Mouse (Mus musculus) erythroid progenitor cell, adult 5-6 weeks (primary cell): ENCODE results near the gene Mki67. TPM values are rescaled to one million over a fixed set of nuclear protein-coding genes. Genes with fewer than 3 reads are reported as not detected.
A peak's percentile ranks its signal among the peaks of the same experiment; 100 is the strongest.
"Not testable (repeated sequence)": the region's sequence is repeated elsewhere in the genome, so short reads cannot be mapped to it uniquely, and the experiment has no call there.

ENCODE experiments used
- ATAC-seq: replicated peaks from 2 replicates; pipeline ENCODE4 v1.8.0; 2016; ENCODE audit warnings: moderate number of reproducible peaks, mild to moderate bottlenecking, moderate TSS enrichment, inconsistent platforms; ENCODE audit not compliant: poor library complexity, low FRiP score, severe bottlenecking
- total RNA-seq, 2 experiments: library from RNA; stranded (forward) in 1 of 2; stranded (reverse) in 1 of 2; fragments of 150-400 nt in 1 of 2; fragments of 186-747, 209-891 nt in 1 of 2; gene quantifications; 2 replicates each; pipeline versions ENCODE4 v1.2.3 to v1.2.4; 2015 to 2017; ENCODE audit warnings: low replicate concordance in 2 of 2

Mki67 gene
- total RNA-seq, 2 experiments from 2014 or later, result 3,888 to 5,347 TPM

DNA sequence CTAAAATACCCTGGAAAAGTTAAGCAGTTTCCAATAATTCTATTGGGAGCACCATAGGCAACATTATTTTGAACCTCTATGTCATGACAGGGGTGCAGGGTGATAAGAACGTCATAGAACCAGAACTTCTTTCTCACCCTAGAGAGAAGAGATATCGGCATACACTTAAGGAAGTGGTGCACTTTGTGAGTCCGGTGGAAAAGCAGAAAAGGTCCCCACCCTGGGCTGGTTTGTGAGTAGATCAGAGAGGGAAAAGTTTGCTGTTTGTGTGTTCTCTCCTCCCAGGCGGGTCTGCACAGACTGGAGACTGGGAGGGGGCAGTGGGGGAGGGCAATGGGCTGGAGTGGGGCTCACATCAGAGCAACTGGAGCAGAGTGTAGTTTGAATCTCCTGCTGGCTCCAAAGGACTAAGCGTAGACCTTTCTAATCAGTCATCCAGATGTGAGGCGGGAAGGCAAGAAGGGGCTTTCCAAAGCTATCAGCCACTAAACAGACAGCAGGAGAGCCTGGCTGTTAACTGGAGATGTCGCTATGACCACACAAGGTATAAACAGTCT is 5.4 kb upstream of the Mki67 start:
- peak; percentile 87 for ATAC-seq

DNA sequence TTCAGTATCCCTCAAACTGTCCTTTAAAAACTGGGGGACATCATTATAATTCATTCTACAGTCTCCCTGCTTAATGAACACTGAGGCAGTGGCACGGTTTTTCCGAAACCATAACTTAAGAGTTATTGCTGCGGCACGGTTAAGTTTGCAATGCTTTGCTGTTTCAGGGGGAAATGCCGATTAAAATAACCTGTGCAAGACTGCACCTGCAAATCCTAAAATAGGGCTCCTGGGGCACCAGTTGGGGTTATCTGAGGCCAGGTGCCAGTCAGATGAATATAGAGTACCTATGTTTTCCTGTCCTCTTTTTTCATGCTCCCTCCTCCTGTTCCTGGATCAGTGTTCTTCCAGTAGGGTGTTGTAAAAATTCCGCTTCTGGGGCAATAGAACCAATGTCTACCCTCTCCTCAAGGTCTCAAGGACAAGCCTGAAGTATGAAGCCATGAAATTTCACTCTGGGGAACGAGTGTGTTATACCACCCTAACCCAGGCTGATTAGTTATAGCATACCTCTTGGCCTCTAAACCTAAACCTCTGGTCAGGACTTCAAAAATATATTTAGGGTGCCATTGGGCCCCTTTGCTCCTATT is 902 bp upstream of the Mki67 start:
- no peak for ATAC-seq

DNA sequence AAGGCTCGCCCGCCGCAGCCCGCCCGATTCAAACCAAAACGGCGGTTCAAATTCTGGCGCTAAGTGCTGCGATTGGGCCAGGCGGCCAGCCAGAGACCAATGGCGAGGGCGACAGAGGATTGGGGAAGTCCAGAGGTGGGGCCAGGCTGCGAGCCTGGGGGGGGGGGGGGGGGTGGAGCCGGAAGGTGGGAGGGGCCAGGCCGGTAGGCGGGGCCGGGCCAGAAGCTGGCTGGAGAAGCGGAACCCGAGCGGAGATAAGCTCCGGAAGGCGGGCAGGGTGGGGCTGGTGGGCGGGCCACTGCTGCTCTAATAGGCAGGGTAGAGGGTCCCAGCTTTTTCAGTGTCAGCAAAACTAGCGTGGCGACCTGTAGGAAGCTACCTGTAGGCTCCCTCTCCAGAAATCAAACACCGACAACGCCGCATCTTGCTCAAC is 300 bp upstream of the Mki67 start:
- ATAC-seq, result peak; percentile 86

DNA sequence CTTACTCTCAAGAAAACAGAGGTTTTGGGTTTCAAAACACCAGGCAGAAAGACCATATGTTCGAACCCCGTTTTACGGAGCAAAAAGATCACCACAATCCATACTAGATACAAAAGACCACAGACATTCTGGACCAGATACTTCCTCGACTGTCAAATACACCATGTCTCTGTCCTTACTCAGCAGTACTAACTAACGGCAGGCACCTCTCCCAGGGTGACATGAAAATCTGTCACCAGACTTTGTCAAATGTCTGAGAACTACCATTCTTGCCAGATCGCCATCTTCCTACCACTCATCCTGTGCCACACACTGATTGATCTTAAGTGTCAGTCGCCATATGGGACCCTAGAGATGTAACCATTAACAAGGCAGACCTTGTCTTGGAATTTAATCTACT is 995 bp downstream of the Mki67 start:
- ATAC-seq, result no peak

DNA sequence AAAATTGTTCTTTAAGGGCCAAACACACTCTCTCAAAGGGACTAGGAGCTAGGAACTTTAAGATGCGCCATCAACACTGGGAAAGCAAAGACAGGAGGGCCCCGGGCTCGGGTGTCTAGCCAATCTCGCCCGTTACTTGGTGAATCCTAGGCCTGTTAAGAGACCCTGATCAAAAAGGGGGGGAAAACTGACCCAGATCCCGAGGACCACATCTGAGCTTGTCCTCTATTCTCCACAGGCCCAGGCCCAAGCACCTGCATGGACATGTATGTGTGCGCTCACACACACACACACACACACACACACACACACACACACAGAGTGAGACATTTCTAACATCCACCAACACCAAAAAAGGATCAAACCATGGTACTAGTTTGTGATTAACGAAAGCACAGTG is 2.8 kb downstream of the Mki67 start:
- no peak for ATAC-seq

DNA sequence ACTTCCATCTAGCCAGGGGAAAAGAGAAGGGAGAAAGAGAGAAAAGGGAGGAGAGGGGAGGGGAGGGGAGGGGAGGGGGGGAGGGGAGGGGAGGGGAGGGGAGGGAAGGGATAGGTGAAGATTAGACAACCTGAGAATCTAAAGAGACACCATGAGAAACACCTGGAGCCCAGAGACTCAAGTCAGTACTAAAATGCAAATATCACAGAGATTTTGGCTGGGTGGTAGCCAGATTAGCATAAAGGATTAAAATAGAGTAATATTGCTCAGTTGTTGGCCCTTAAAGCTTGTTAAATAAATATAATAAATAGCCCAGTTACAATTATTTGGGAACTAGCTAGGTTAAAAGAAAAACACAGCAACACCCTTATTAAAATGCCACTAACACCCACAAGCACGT is 3.6 kb downstream of the Mki67 start:
- ATAC-seq, result no peak

DNA sequence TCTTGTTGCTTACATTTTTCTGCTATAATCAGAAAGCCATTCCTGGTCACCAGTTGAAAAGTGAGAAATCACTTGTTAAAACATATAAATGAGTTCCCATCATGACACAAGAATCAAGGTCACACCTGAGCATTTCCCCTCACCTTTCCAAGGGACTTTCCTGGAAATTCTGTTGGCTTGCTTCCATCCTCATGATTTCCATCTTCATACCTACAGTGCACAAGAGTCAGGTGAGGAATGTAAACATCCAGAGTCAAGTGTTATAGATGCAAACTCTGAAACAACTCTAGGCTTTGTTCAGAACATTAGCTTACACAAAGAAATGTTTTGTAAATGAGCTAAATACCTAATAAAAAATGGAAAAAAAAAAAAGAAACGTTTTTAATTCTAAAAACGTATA is 5.5 kb downstream of the Mki67 start:
- no peak for ATAC-seq

DNA sequence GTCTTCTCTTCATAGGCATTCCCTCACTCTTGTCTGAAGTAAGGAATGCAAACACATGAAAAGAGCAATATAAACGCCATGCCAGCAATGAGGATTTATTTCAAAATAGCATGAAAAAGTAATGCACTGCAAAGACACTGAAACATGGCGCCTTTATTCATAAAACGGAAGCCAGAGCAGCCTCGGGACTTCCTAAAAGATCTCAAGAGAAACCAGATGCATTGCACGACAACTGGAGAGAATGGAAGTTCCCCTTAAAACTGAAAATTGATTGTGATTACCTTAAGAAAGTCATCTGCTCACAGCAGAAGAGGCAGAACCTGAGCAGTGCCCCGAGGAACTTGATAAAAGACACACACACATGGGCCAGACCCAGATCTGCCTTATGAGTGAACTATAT is 10.4 kb downstream of the Mki67 start:
- no peak for ATAC-seq

DNA sequence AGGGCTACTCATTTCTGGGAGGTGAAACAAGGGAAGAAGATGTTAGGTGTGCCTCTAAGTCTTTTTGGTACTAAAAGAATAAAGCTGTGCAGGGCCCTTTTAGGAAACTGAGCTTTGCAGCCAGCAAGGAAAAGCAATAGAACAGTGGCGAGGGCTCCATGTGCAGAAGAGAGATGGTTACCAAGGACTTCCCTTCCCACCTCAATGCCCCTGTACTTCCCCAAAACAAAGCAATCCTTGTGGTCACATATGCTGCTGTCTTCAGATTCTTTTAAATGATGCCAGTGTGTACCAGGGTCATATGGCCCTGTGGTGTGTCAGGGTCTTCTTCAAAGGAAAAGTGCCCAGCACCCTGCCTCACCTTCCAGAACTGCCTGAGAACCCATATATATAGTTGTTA is 11.1 kb downstream of the Mki67 start:
- 0 out of 2 replicates have a peak, but pooled peaks have one; percentile 9 for ATAC-seq

DNA sequence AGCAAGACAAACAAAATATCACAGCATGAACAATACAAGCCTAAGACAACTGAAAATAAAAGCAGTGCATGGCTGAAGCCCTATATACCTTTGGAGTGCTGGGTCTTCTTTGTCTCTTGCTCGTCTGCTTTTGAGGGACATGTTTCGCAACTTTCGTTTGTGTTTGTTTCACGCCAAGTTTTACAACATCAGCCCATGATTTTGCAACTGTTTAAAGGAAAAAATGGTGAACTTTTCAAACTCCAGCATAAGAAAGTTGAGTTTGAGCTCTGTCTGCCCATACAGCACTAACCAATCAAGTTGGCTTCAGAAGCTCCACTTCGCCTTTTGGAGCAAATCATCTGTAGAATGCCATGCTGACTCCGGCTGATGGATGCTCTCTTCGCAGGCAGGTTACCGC is 11.9 kb downstream of the Mki67 start:
- no peak for ATAC-seq

DNA sequence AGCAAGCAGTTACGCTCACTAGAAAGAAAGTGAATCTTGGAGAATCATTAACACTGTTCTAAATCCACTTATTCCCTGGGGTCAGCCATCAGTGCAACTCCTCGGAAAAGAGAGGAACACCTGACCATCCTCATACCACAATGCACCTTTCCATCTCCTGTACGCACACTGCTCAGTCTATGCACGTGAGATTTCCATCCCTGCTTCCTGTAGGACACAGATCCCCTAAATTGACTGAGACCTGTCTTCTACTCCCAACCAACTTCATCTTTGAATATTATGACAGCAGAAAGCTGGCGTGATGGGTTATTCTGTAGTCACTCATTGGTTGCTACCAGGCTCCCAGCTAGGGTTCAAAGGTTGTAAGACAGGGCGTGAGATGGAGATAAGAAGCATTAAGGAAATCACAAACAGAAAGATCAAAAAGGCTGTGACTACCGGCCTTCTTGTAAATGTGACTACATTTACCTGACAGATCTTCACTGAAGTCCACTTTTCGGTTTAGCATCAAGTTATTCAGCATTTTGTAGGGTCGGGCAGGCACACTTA is 12.5 kb downstream of the Mki67 start:
- no peak for ATAC-seq

DNA sequence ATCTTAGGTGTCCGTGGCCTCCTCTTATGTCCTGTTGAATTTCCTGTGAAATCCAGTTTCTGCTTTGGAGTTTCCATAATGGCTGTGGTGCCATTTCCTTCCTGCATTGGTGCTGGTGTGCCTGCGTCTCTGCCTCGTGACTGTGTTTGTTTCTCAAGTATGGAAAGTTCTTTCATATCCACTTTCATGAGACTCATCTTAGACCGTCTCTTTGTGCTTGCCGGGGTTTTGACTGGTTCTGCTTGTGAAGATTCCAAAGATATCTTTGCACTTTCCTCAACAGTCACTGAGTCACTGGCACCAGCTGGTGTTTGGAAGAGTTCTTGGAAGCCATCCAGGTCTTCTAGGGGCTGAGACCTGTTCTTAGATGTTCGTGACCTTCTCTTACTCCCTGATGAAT is 16.8 kb downstream of the Mki67 start:
- ATAC-seq, result not testable (repeated sequence)

DNA sequence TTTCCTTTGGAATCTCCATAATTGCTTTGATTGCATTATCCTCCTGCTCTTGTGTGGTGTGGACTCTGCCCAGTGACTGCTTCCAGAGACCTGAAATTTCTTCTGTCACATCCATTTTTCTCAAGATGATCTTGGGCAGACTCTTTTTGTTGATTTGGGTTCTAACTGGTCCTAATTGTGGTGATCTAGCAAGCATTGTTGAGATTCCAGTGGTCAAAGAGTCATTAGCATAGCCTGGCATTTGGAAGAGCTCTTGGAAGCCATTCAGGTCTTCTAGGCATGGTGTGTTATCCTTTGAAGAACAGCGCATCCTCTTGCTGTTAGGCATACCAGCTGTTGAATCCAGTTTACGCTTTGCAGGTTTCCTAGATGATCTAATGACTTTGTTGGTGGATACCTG is 17.8 kb downstream of the Mki67 start:
- ATAC-seq, result no peak

DNA sequence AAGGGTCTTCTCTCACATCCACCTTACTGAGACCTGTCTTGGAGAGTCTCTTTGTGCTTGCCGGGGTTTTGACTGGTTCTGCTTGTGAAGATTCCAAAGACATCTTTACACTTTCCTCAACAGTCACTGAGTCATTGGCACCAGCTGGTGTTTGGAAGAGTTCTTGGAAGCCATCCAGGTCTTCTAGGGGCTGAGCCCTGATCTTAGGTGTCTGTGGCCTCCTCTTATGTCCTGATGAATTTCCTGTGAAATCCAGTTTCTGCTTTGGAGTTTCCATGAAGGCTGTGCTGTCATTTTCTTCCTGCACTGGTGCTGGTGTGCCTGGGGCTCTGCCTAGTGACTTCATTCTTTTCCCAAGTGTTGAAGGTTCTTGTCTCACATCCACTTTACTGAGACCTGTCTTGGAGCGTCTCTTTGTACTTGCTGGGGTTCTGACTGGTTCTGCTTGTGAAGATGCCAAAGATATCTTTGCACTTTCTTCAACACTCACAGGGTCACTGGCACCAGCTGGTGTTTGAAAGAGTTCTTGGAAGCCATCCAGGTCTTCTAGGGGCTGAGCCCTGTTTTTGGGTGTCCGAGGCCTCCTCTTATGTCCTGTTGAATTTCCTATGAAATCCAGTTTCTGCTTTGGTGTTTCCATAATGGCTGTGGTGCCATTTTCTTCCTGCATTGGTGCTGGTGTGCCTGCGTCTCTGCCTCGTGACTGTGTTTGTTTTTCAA is 19.0 kb downstream of the Mki67 start:
- not testable (repeated sequence) for ATAC-seq

DNA sequence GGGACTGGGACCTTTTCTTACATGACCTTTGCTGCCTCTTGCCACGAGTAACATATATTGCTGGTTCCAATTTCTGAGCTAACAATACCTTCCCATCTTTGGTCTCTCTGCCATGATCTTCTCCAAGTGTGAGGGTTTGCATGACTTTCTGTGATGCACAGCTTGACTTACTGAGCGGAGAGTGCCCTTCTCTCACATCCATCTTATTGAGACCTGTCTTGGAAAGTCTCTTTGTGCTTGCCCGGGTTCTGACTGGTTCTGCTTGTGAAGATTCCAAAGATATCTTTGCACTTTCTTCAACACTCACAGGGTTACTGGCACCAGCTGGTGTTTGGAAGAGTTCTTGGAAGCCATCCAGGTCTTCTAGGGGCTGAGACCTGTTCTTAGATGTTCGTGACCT is 20.0 kb downstream of the Mki67 start:
- no peak for ATAC-seq

DNA sequence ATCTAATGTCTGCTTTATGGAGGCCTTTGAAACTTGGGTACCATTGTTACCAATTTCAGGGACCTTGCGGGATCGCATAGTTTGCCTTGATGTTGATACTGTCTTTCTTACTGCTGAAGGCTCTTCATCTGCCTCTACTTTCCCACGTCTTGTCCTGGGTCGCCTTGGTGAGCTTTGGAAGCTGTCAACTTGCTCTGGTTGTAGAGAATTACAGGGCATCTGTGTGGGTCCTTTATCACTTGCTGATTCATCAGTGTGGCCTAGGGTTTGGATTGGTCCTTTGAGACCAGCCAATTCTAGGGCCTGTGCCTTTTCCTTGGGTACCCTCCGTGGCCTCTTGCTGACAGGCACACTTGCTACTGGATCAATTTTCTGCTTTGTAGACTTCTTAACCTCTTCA is 21.4 kb downstream of the Mki67 start:
- ATAC-seq, result no peak

DNA sequence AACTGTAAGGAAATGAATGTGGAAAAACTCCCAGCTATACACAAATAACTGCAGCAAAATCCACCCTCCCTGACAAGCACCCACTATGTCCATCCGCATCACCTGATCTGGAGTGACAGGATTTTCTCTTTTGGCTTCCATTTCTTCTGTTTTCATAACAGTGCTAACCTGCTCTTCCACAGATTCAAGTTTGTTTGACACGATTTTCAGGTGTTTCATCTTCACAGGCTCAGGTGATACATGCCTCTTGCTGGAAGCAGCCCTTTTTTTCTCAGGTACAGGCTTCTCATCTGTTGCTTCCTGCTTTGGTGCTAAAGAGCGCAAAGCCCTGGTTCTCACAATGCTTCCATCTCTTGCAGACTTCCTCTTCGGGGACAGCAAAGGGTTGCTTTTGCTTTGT is 22.0 kb downstream of the Mki67 start:
- ATAC-seq, result no peak

DNA sequence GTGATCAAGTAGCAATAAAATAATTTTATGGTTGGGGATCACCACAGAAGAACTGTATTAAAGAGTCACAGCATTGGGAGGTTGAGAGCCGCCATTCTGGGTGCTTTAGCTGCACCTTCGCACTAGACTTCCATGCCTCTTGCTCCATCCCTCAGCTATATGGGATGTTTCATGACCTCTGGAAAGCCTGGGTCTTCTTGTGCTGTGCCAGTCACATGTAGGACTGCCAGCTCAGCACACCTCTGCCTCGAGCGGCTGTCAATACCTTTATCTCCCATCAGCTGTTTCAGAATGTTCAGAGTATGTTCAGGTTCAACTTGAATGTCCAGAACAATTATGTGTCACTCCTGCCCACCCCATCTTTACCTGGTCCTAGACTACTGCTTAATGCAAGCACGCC is 24.2 kb downstream of the Mki67 start:
- ATAC-seq, result no peak

DNA sequence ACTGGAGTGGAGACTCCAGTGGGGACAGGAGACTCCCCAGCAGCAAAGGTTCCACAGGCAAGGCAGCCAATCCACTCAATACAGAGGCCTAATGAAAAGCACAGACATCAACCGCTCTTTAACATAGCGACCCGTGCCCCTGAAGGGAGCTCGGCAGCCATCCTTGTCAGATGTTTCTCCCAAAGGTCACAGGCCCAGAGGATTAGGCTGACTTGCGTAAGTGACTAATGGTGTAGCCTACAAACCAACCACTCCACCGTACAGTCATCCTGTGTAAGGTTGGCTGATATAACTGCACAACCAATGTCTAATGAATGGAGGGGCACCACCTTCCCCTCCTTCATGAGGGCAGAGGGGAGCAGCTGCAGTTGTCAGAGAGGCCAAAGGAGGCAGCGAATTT is 26.8 kb downstream of the Mki67 start:
- no peak for ATAC-seq

DNA sequence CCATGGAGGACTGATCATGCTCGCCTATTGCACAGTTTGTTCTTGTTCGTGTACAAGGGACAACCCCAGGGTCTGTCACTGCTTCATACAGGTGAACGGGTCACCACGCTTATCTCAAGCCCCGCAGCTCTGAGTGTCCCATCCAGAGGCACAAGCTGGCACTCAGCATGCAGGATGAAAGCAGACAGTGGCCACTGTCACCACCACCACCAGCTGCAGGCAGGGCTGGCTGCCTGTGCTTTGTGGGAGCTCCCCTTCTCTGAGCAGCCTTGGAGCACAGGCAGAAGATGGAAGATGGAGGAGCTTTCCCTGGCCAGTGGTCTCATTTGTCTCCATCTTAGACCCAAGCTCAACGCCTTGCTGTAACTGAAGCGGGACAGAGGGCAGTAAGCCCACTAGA is 31.2 kb downstream of the Mki67 start:
- ATAC-seq, result peak; percentile 11; the same call in 1 of the 2 replicates

DNA sequence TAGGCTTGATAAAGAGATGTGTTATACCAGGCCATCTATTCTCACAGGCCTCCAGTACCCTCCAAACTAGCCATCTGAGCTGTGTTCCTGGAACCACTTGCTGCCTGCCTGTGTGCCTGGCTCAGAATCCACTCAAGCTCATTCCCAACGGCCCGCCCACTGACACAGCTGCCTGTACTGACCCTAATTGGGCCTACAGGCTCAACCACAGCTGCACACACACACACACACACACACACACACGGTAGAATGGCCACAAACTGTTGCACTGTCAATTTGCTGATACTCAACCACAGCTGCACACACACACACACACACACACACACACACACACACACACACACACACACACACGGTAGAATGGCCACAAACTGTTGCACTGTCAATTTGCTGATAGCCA is 32.1 kb downstream of the Mki67 start:
- peak; percentile 11; the same call in 1 of the 2 replicates for ATAC-seq
